Mouse (Mus musculus) Patski (cell line): ENCODE data around the gene Adarb2. TPM values are rescaled to one million over a fixed set of nuclear protein-coding genes. Genes with fewer than 3 reads are reported as not detected.

ENCODE experiments used
- ATAC-seq: fragments of 100-300 bp; one replicate; pipeline ENCODE4 v1.8.0; 2021
- CTCF ChIA-PET: fragments of 350-600 bp; sonication (Branson Sonifier 250); formaldehyde crosslinking; loops from one replicate; lab custom pipeline; 2022; ENCODE audit warnings: inconsistent platforms; lab: Charles Lee
- POLR2A ChIA-PET: fragments of 350-600 bp; sonication (Branson Sonifier 250); formaldehyde crosslinking; loops from one replicate; lab custom pipeline; 2022; ENCODE audit warnings: antibody characterized with exemption, inconsistent platforms; lab: Charles Lee
- DNase-seq: peaks from one replicate; pipeline ENCODE4 v3.0.0-alpha.2; 2011; ENCODE audit warnings: low read depth, low spot score
- H3K27me3 ChIP-seq: fragments of 371-371 bp; one replicate; pipeline ENCODE4 v1.5.1; 2021
- CTCF ChIP-seq: fragments of 100-300 bp; IDR thresholded peaks from one replicate; pipeline ENCODE4 v1.5.1; 2021
- in situ Hi-C: fragments of 300-500 bp; cut with MboI; formaldehyde crosslinking; loops from 3 replicates; pipeline ENCODE4 v1.11.1; 2018; ENCODE audit warnings: low pct_unique_long_range_greater_than_20kb, mixed read lengths
- polyA plus RNA-seq: library from polyadenylated mRNA; unstranded; gene quantifications from one replicate; pipeline ENCODE4 v1.2.3, GENCODE M21; 2021

Gene Adarb2
- polyA plus RNA-seq, 1 experiment from 2014 or later: 0.01 TPM

GRCm38 (mm10) chr13:8800576-8800975 is 597.9 kb downstream of the Adarb2 start:
- in situ Hi-C loops: no loop called here
- POLR2A ChIA-PET: no interaction called here
- no peak for ATAC-seq

GRCm38 (mm10) chr13:8805931-8806330 is 603.3 kb downstream of the Adarb2 start:
- ChIA-PET CTCF (interaction anchor here (1.0 to 1.9 kb wide), 5 partner anchors 11 to 22 kb away, joined by 3 to 6 read pairs (median 5); no protein-coding TSS in a partner anchor), POLR2A (no interaction called here)
- no peak for DNase-seq
- H3K27me3 ChIP-seq: no peaks in the 10 kb centered on the region
- no peak for ATAC-seq
- TF ChIP-seq CTCF: no peak
- in situ Hi-C loops: no loop called here

More at GRCm38 (mm10) chr13:8800576-8800975, 597.9 kb downstream of the Adarb2 start:
- CTCF ChIA-PET: no interaction called here
- no peak for DNase-seq
- no peaks in the 10 kb centered on the region for H3K27me3 ChIP-seq
- no peak for TF ChIP-seq CTCF
